ENCODE assay signal across 8 mouse cellular contexts in the genomic region with DNA sequence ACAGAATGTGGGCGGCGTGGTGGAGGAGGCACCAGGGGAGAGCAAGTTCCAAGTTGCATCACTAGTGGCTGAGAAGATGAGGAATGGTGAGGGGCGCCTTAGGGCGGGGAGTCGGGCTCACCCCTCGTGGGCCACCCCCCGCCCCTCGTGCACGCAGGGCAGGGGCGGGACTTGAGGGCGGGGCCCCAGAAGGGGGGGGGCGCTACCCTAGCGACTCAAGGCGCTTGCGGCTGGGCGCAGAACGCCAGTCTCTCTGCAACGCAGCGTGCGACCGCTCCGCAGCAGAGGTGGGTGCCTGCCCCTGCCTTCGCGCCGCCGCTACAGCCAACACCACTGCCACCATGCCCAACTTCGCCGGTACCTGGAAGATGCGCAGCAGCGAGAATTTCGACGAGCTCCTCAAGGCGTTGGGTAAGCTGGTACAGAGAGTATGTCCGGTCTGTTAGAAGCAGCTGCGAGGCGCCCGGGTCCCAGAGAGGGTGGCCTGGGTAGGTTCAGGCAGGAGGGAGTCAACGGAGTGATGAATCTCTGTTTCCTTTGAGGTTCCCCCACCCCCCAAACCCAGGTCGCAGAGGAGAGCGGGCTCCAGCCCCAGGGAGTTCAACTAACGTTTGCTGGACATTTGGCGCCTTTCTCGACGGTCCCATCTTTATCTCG. TPM values are rescaled to one million over a fixed set of nuclear protein-coding genes. Genes with fewer than 3 reads are reported as not detected.
DNase-seq lines count a peak whose midpoint lies in the region; ATAC-seq and TF ChIP-seq lines count a peak whose summit lies in the region.

A gene (plus strand): TSS at position 188 of the 657 bp plus-strand sequence.

- peak within 1 kb of the TSS; percentile 75 for H3K4me2 ChIP-seq in kidney, embryonic 15.5 days
- peak within 1 kb of the TSS; percentile 54 for H3K4me2 ChIP-seq in liver, embryonic 12.5 days

- H3K4me1 ChIP-seq in kidney, embryonic 15.5 days = peaks cover 44% of the 10 kb centered on the region
- no peaks in the 10 kb centered on the region; the same call in 1 of the 2 replicates for H3K4me1 ChIP-seq in embryonic fibroblast, embryonic 13.5 days (ENCODE audit: control insufficient read depth, insufficient read depth, low read length)
- H3K4me1 ChIP-seq in liver, embryonic 12.5 days = no peaks in the 10 kb centered on the region
- peaks cover 10% of the 10 kb centered on the region for H3K4me1 ChIP-seq in testis, adult 2 months (ENCODE audit: control insufficient read depth, insufficient read depth, low read length)

- no peak within 1 kb of the TSS for H3K27ac ChIP-seq in kidney, embryonic 15.5 days
- no peak within 1 kb of the TSS for H3K27ac ChIP-seq in embryonic fibroblast, embryonic 13.5 days (ENCODE audit: insufficient read depth, low read length)
- H3K27ac ChIP-seq in liver, embryonic 12.5 days = no peak within 1 kb of the TSS
- H3K27ac ChIP-seq in testis, adult 2 months (ENCODE audit: control insufficient read depth, insufficient read depth, low read depth, low read length) = no peak within 1 kb of the TSS

- peak; percentile 34; the same call in 1 of the 2 replicates for ATAC-seq in kidney, embryonic 15.5 days (replicated peaks; ENCODE audit: low FRiP score)
- no peak; the same call in 1 of the 2 replicates for ATAC-seq in liver, embryonic 12.5 days

- no peaks in the 10 kb centered on the region for H3K36me3 ChIP-seq in kidney, embryonic 15.5 days
- no peaks in the 10 kb centered on the region for H3K36me3 ChIP-seq in liver, embryonic 12.5 days
- H3K36me3 ChIP-seq in testis, adult 2 months (ENCODE audit: control insufficient read depth, insufficient read depth, low read length) = no peaks in the 10 kb centered on the region

- under 1% methylated on average over 42 of the region's 45 CpGs for WGBS in kidney, embryonic 15.5 days
- WGBS in liver, embryonic 12.5 days (ENCODE audit: insufficient replicate concordance) = 2% methylated on average over 43 of the region's 45 CpGs

- peak; percentile 95 for TF ChIP-seq POLR2A in embryonic fibroblast, embryonic 13.5 days (IDR thresholded peaks at IDR 0.05; ENCODE audit: low read depth, low read length)
- no peak for TF ChIP-seq POLR2A in testis, adult 2 months (IDR thresholded peaks at IDR 0.05; ENCODE audit: control insufficient read depth, low read depth, low read length)

- peaks cover 78% of the 10 kb centered on the region for H3K27me3 ChIP-seq in kidney, embryonic 15.5 days
- H3K27me3 ChIP-seq in liver, embryonic 12.5 days (replicated peaks) = peaks cover 77% of the 10 kb centered on the region
- no peaks in the 10 kb centered on the region; the same call in 1 of the 2 replicates for H3K27me3 ChIP-seq in testis, adult 2 months (ENCODE audit: control insufficient read depth, insufficient read depth, low read length)

- H3K9me3 ChIP-seq in kidney, embryonic 15.5 days (replicated peaks) = no peaks in the 10 kb centered on the region
- no peaks in the 10 kb centered on the region for H3K9me3 ChIP-seq in liver, embryonic 12.5 days (replicated peaks)

- peak within 1 kb of the TSS; percentile 45 for H3K4me3 ChIP-seq in kidney, embryonic 15.5 days (replicated peaks)
- peak within 1 kb of the TSS; percentile 67 for H3K4me3 ChIP-seq in embryonic fibroblast, embryonic 13.5 days (ENCODE audit: insufficient read depth, low read length)
- peak within 1 kb of the TSS; percentile 29 for H3K4me3 ChIP-seq in liver, embryonic 12.5 days
- peak within 1 kb of the TSS; percentile 70 for H3K4me3 ChIP-seq in testis, adult 2 months (ENCODE audit: control insufficient read depth, low read depth, low read length)

- no peak for TF ChIP-seq CTCF in embryonic fibroblast, embryonic 13.5 days (IDR thresholded peaks at IDR 0.05; ENCODE audit: borderline replicate concordance, insufficient read depth, low read length)
- TF ChIP-seq CTCF in testis, adult 2 months (IDR thresholded peaks at IDR 0.05; ENCODE audit: control insufficient read depth, insufficient read depth, insufficient replicate concordance, low read depth, low read length) = 0 out of 2 replicates have a peak, but pooled peaks have one; percentile 1

- 0 out of 2 replicates have a peak within 1 kb of the TSS, but pooled peaks have one; percentile 15 for H3K9ac ChIP-seq in kidney, embryonic 15.5 days
- H3K9ac ChIP-seq in liver, embryonic 12.5 days = no peak within 1 kb of the TSS

- no peak for DNase-seq in kidney, adult 18-20 months
- peak; percentile 28 for DNase-seq in adrenal gland, postnatal 10 days
- no peak for DNase-seq in thymus, postnatal 10 days (ENCODE audit: low spot score in 2 of 2)
- no peak for DNase-seq in kidney, postnatal 25 days

RNA-seq across cellular contexts. Expression of the gene that starts here (rescaled TPM):
- polyA plus RNA-seq in kidney, embryonic 15.5 days (2015; fragmentation: Nextera tagmentation; extraction: Ambion mirVana) = 78.1 and 79.9 TPM in 2 replicates
- 1 to 10 TPM; 3.9 to 5.9 TPM for total RNA-seq in adrenal gland, postnatal 10 days (2021)
- 344 and 514 TPM in 2 replicates for polyA plus RNA-seq in embryonic fibroblast, embryonic 13.5 days (2011; ENCODE audit: insufficient read length, low read depth, missing spikeins)
- polyA plus RNA-seq in liver, embryonic 12.5 days (2016; fragmentation: Nextera tagmentation; extraction: Ambion mirVana) = 7.5 and 10.8 TPM in 2 replicates
- 12.2 and 13.1 TPM in 2 replicates for polyA plus RNA-seq in testis, adult 2 months (2012; rRNA removed)
